Mouse (Mus musculus) megakaryocyte, embryonic 14.5 days (primary cell): ENCODE measurements around the gene Sh3bp4.

Experiments used
- FLI1 ChIP-seq: IDR thresholded peaks from 2 replicates; pipeline ENCODE4 v1.6.1; 2012; ENCODE audit warnings: low read length, inconsistent platforms, mixed read lengths
- GATA1 ChIP-seq: IDR thresholded peaks from 3 replicates; pipeline ENCODE4 v1.6.1; 2012; ENCODE audit warnings: mixed read lengths, low read length, inconsistent platforms, borderline replicate concordance

DNA sequence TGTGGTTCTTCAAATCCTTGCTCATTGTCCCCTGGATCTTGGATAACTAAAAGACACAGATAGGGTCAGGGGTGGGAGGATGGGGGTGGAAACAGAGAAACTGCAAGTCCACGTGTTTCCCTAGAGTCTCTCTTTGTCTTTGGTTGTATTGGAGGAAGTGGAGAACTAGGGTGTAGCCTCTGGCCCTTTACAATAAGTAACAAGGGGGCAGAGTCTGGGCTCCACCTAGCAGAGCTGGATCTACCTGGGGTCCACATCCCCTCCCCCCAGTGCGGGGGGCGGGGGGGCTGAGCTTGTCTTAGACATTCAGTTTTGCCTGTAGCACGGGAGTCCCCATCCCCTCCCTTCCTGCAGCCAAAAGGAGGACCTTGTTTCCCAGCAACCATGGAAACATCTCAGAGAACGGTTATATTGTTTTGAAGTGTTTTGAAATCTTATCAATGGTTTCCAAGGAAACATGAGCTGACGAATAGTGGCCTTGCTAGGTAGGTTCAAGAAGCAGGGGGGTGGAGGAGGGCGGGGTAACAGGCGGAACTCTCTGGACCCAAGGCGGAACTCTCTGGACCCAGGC, 113.1 kb downstream of the Sh3bp4 start:
- TF ChIP-seq GATA1 (no peak), FLI1 (no peak)
